Mouse (Mus musculus): Measurements from ENCODE around the gene Spsb1. TPM values are rescaled to one million over a fixed set of nuclear protein-coding genes. Genes with fewer than 3 reads are reported as not detected.

Gene Spsb1
- polyA plus RNA-seq, 1 experiment from 2014 or later, result 11.7 TPM

GRCm38 (mm10) chr4:149938701-149939100, 16.1 kb downstream of the Spsb1 start:
- Histone ChIP-seq H3K36me3 (ENCODE audit: control insufficient read depth, insufficient read depth, low read length) (no peaks in the 10 kb centered on the region), H3K4me1 (replicated peaks; ENCODE audit: control insufficient read depth, insufficient read depth, low read length) (peaks cover 4% of the 10 kb centered on the region; the same call in 1 of the 2 replicates)
- no peak for DNase-seq (ENCODE audit: low spot score)

GRCm38 (mm10) chr4:149936921-149937320, 17.9 kb downstream of the Spsb1 start:
- WGBS, result 39% methylated on average over 5 of the region's 5 CpGs
- Histone ChIP-seq H3K27me3 (ENCODE audit: control insufficient read depth, insufficient read depth, low read length) (no peaks in the 10 kb centered on the region), H3K36me3 (ENCODE audit: control insufficient read depth, insufficient read depth, low read length) (no peaks in the 10 kb centered on the region), H3K4me1 (replicated peaks; ENCODE audit: control insufficient read depth, insufficient read depth, low read length) (0 out of 2 replicates have a peak, but pooled peaks cover under 1% of the 10 kb centered on the region), H3K27ac (ENCODE audit: low read depth, low read length) (no peak overlapping the region), H3K9ac (ENCODE audit: low read depth, low read length) (no peak overlapping the region), H3K4me2 (replicated peaks; ENCODE audit: low read depth, low read length) (no peak overlapping the region), H3K9me3 (ENCODE audit: control insufficient read depth, low read length) (no peaks in the 10 kb centered on the region), H3K4me3 (ENCODE audit: low read depth, low read length) (no peak overlapping the region)
- ATAC-seq (ENCODE audit: low FRiP score) (no peak), DNase-seq (ENCODE audit: low spot score) (peak; percentile 30)

More at GRCm38 (mm10) chr4:149938701-149939100, 16.1 kb downstream of the Spsb1 start:
- Histone ChIP-seq H3K4me3 (ENCODE audit: low read depth, low read length) (no peak overlapping the region), H3K9me3 (ENCODE audit: control insufficient read depth, low read length) (no peaks in the 10 kb centered on the region), H3K9ac (ENCODE audit: low read depth, low read length) (no peak overlapping the region), H3K27me3 (ENCODE audit: control insufficient read depth, insufficient read depth, low read length) (no peaks in the 10 kb centered on the region), H3K4me2 (replicated peaks; ENCODE audit: low read depth, low read length) (no peak overlapping the region), H3K27ac (ENCODE audit: low read depth, low read length) (no peak overlapping the region)
- ATAC-seq (ENCODE audit: low FRiP score), result no peak
- WGBS, result 55% methylated on average over 8 of the region's 8 CpGs

GRCm38 (mm10) chr4:149935470-149935869, 19.4 kb downstream of the Spsb1 start:
- H3K4me1 ChIP-seq (replicated peaks; ENCODE audit: control insufficient read depth, insufficient read depth, low read length), result 0 out of 2 replicates have a peak, but pooled peaks cover 2% of the 10 kb centered on the region
- ATAC-seq (ENCODE audit: low FRiP score) (no peak), DNase-seq (ENCODE audit: low spot score) (no peak)
- no peak overlapping the region for H3K4me3 ChIP-seq (ENCODE audit: low read depth, low read length)
- no peak overlapping the region for H3K9ac ChIP-seq (ENCODE audit: low read depth, low read length)
- WGBS, result 89% methylated on average over 6 of the region's 6 CpGs
- H3K27me3 ChIP-seq (ENCODE audit: control insufficient read depth, insufficient read depth, low read length), result no peaks in the 10 kb centered on the region
- H3K27ac ChIP-seq (ENCODE audit: low read depth, low read length), result no peak overlapping the region
- no peak overlapping the region for H3K4me2 ChIP-seq (replicated peaks; ENCODE audit: low read depth, low read length)
- H3K9me3 ChIP-seq (ENCODE audit: control insufficient read depth, low read length), result no peaks in the 10 kb centered on the region
- no peaks in the 10 kb centered on the region for H3K36me3 ChIP-seq (ENCODE audit: control insufficient read depth, insufficient read depth, low read length)

GRCm38 (mm10) chr4:149933519-149934245, 21.2 kb downstream of the Spsb1 start:
- no peak overlapping the region for H3K4me3 ChIP-seq (ENCODE audit: low read depth, low read length)
- 90% methylated on average over 16 of the region's 16 CpGs for WGBS
- H3K36me3 ChIP-seq (ENCODE audit: control insufficient read depth, insufficient read depth, low read length), result no peaks in the 10 kb centered on the region
- H3K27me3 ChIP-seq (ENCODE audit: control insufficient read depth, insufficient read depth, low read length), result no peaks in the 10 kb centered on the region
- H3K9me3 ChIP-seq (ENCODE audit: control insufficient read depth, low read length), result no peaks in the 10 kb centered on the region
- H3K9ac ChIP-seq (ENCODE audit: low read depth, low read length), result no peak overlapping the region
- no peak overlapping the region for H3K27ac ChIP-seq (ENCODE audit: low read depth, low read length)
- ATAC-seq (ENCODE audit: low FRiP score) (no peak), DNase-seq (ENCODE audit: low spot score) (no peak)
- H3K4me2 ChIP-seq (replicated peaks; ENCODE audit: low read depth, low read length), result no peak overlapping the region
- H3K4me1 ChIP-seq (replicated peaks; ENCODE audit: control insufficient read depth, insufficient read depth, low read length), result 0 out of 2 replicates have a peak, but pooled peaks cover 2% of the 10 kb centered on the region

- 94% methylated on average over 7 of the region's 7 CpGs for WGBS
- no peak overlapping the region for H3K4me2 ChIP-seq (replicated peaks; ENCODE audit: low read depth, low read length)
These were observed 21.8 kb downstream of the Spsb1 start for GRCm38 (mm10) chr4:149933025-149933424.

DNA sequence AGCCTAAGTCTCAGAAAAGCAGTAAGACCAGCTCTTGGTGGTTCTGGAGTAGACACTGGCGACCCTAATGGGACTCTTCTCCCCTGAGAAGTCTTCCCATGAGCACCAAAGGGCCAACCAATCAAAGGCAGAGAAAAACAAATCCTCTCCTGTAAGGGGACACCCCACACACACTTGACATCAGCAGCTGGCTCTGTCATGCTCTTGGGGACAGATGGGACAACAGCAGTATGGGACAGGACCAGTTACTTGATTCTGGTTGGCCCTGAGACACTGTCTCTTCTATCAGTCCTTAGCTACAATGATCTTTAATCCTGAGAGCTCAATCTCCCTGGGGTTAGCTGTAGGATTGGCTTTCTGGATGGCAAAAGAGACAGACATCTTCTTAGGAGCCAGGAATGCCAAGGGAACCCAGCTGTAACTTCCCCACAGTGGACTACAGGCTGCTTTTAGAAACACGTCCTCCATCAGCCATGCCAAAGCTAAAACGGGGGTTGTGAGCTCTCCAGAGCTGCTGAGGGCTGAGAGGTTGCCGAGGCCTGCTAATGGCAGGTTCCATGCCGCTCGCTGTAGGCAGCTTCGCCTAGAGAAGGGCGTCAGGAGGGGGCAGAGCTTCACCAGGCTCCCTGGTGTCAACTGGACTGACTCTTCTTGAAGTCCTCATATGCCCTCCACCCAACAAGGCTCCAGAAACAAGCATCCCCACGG, 22.6 kb downstream of the Spsb1 start:
- Histone ChIP-seq H3K4me1 (replicated peaks; ENCODE audit: control insufficient read depth, insufficient read depth, low read length) (0 out of 2 replicates have a peak, but pooled peaks cover 2% of the 10 kb centered on the region), H3K36me3 (ENCODE audit: control insufficient read depth, insufficient read depth, low read length) (no peaks in the 10 kb centered on the region), H3K9me3 (ENCODE audit: control insufficient read depth, low read length) (no peaks in the 10 kb centered on the region), H3K4me2 (replicated peaks; ENCODE audit: low read depth, low read length) (no peak overlapping the region), H3K9ac (ENCODE audit: low read depth, low read length) (no peak overlapping the region), H3K27me3 (ENCODE audit: control insufficient read depth, insufficient read depth, low read length) (no peaks in the 10 kb centered on the region), H3K27ac (ENCODE audit: low read depth, low read length) (no peak overlapping the region), H3K4me3 (ENCODE audit: low read depth, low read length) (no peak overlapping the region)
- 89% methylated on average over 9 of the region's 9 CpGs for WGBS
- DNase-seq (ENCODE audit: low spot score), result no peak
- no peak for ATAC-seq (ENCODE audit: low FRiP score)

More at GRCm38 (mm10) chr4:149933025-149933424, 21.8 kb downstream of the Spsb1 start:
- no peak for ATAC-seq (ENCODE audit: low FRiP score)
- no peak overlapping the region for H3K27ac ChIP-seq (ENCODE audit: low read depth, low read length)
- H3K9ac ChIP-seq (ENCODE audit: low read depth, low read length), result no peak overlapping the region
- no peaks in the 10 kb centered on the region for H3K36me3 ChIP-seq (ENCODE audit: control insufficient read depth, insufficient read depth, low read length)
- no peak overlapping the region for H3K4me3 ChIP-seq (ENCODE audit: low read depth, low read length)
- no peaks in the 10 kb centered on the region for H3K9me3 ChIP-seq (ENCODE audit: control insufficient read depth, low read length)
- DNase-seq (ENCODE audit: low spot score), result no peak
- H3K27me3 ChIP-seq (ENCODE audit: control insufficient read depth, insufficient read depth, low read length), result no peaks in the 10 kb centered on the region
- H3K4me1 ChIP-seq (replicated peaks; ENCODE audit: control insufficient read depth, insufficient read depth, low read length), result 0 out of 2 replicates have a peak, but pooled peaks cover 2% of the 10 kb centered on the region

GRCm38 (mm10) chr4:149930755-149931154, 24.1 kb downstream of the Spsb1 start:
- ATAC-seq (ENCODE audit: low FRiP score) (no peak), DNase-seq (ENCODE audit: low spot score) (no peak)
- no peaks in the 10 kb centered on the region for H3K9me3 ChIP-seq (ENCODE audit: control insufficient read depth, low read length)
- no peak overlapping the region for H3K4me2 ChIP-seq (replicated peaks; ENCODE audit: low read depth, low read length)
- WGBS, result 72% methylated on average over 3 of the region's 3 CpGs
- 0 out of 2 replicates have a peak, but pooled peaks cover 2% of the 10 kb centered on the region for H3K4me1 ChIP-seq (replicated peaks; ENCODE audit: control insufficient read depth, insufficient read depth, low read length)
- H3K36me3 ChIP-seq (ENCODE audit: control insufficient read depth, insufficient read depth, low read length), result no peaks in the 10 kb centered on the region
- H3K4me3 ChIP-seq (ENCODE audit: low read depth, low read length), result no peak overlapping the region
- no peaks in the 10 kb centered on the region for H3K27me3 ChIP-seq (ENCODE audit: control insufficient read depth, insufficient read depth, low read length)
- no peak overlapping the region for H3K9ac ChIP-seq (ENCODE audit: low read depth, low read length)
- H3K27ac ChIP-seq (ENCODE audit: low read depth, low read length), result no peak overlapping the region

DNA sequence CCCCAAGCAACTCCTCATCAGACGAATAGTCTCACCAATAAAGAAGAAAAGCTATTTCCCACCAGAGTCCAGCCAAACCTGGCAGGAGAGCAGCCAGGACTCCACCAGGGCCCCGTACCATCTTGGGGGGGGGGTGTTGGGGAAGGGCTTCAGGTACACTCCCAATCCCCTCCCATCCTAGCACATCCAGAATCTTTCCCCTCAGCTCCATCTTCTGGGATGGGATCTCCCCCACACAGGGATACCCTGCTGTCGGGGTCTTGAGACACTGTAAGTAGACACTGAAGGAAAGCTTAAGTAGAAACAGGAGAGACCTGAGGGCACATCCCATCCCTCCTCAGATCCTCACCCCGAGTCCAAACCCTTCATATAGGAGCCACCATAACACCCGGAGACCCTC, 31.8 kb downstream of the Spsb1 start:
- DNase-seq (ENCODE audit: low spot score) (no peak), ATAC-seq (ENCODE audit: low FRiP score) (no peak)
- Histone ChIP-seq H3K36me3 (ENCODE audit: control insufficient read depth, insufficient read depth, low read length) (no peaks in the 10 kb centered on the region), H3K27me3 (ENCODE audit: control insufficient read depth, insufficient read depth, low read length) (peaks cover 2% of the 10 kb centered on the region; the same call in 1 of the 2 replicates), H3K9ac (ENCODE audit: low read depth, low read length) (no peak overlapping the region), H3K4me2 (replicated peaks; ENCODE audit: low read depth, low read length) (no peak overlapping the region), H3K4me1 (replicated peaks; ENCODE audit: control insufficient read depth, insufficient read depth, low read length) (peaks cover 10% of the 10 kb centered on the region), H3K4me3 (ENCODE audit: low read depth, low read length) (no peak overlapping the region), H3K9me3 (ENCODE audit: control insufficient read depth, low read length) (no peaks in the 10 kb centered on the region), H3K27ac (ENCODE audit: low read depth, low read length) (no peak overlapping the region)
- WGBS, result 84% methylated on average over 4 of the region's 5 CpGs

Data from hindbrain, embryonic 11.5 days (tissue).